Mouse (Mus musculus) cortical plate, adult 2 months (tissue): ENCODE results near the gene Dtx2.

Experiments
- CTCF ChIP-seq: fragments of 200-500 bp; IDR thresholded peaks from 2 replicates; pipeline ENCODE4 v1.5.1; 2011; ENCODE audit warnings: mild to moderate bottlenecking, control low read depth, low read length; ENCODE audit not compliant: insufficient read depth; ENCODE audit errors: extremely low read depth
- POLR2A ChIP-seq: fragments of 200-500 bp; IDR thresholded peaks from 2 replicates; pipeline ENCODE4 v1.6.1; 2011; ENCODE audit warnings: mild to moderate bottlenecking, low read length, control low read depth; ENCODE audit not compliant: insufficient read depth; ENCODE audit errors: extremely low read depth

DNA sequence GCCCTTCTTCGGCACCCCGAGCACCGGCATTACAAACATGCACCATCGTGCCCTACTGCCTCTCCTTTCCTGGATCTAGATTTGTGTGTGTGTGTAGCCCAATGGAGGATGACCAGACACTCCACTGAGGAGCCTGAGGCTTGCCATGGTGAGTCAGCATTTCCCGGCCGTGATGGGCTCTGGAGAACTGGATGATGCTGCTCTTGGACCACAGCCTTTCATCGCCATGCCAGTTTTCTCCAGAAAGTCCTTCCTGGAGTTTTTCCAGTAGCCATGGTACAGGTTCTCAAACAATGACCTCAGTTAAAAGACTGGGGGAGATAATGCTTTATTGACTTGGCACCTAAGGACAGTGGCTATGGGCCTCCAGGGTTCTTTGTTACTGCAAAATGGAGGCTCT lies 34.7 kb upstream of the Dtx2 start:
- no peak for TF ChIP-seq CTCF
- TF ChIP-seq POLR2A, result no peak
